Mouse (Mus musculus): Measurements from ENCODE around the gene Metrn.

GRCm38 (mm10) chr17:25757691-25758090 lies 39.2 kb downstream of the Metrn start:
- TF ChIP-seq CTCF (conservative IDR thresholded peaks at IDR 0.05; ENCODE audit: low read length) (no peak), POU5F1 (IDR thresholded peaks at IDR 0.05; ENCODE audit: borderline replicate concordance, low read length) (no peak), NANOG (IDR thresholded peaks at IDR 0.05; ENCODE audit: borderline replicate concordance, low read length) (no peak)

Data from E14TG2a.4 (cell line).